Mouse (Mus musculus): ENCODE measurements at regions not wholly inside any gene's neighbourhood (a gene's known extent, or its start where the extent isn't known, plus 50 kb on each side); places are given as distances from the start of the nearest gene placed in this dataset.

GRCm38 (mm10) chr1:185749251-185749650, 294.6 kb downstream of the Slc30a10 start:
- no peak for TF ChIP-seq POLR2A (IDR thresholded peaks at IDR 0.05; ENCODE audit: extremely low read depth, insufficient read depth, low read length)
- TF ChIP-seq CTCF (IDR thresholded peaks at IDR 0.05; ENCODE audit: low read depth, low read length) = no peak
- H3K36me3 ChIP-seq (ENCODE audit: control insufficient read depth, insufficient read depth, low read length) = no peaks in the 10 kb centered on the region
- H3K4me3 ChIP-seq (ENCODE audit: insufficient read depth, low read depth, low read length) = no peak overlapping the region
- no peaks in the 10 kb centered on the region for H3K27me3 ChIP-seq (ENCODE audit: control insufficient read depth, insufficient read depth, low read length)
- no peak for DNase-seq (ENCODE audit: extremely low read depth, low read depth, low spot score)
- H3K4me1 ChIP-seq (ENCODE audit: control insufficient read depth, insufficient read depth, low read length) = no peaks in the 10 kb centered on the region
- H3K27ac ChIP-seq (replicated peaks; ENCODE audit: insufficient read depth, low read depth, low read length) = no peak overlapping the region
- no peak overlapping the region for H3K9ac ChIP-seq (ENCODE audit: low read depth, low read length)
- 64% methylated on average over 2 of the region's 2 CpGs for WGBS
- H3K79me2 ChIP-seq (ENCODE audit: control insufficient read depth, insufficient read depth, low read length) = no peaks in the 10 kb centered on the region

- DNase-seq (ENCODE audit: extremely low read depth, low read depth, low spot score) = no peak
These were observed 300.0 kb downstream of the Slc30a10 start for GRCm38 (mm10) chr1:185754486-185755290.

GRCm38 (mm10) chr1:185757376-185757775, 302.7 kb downstream of the Slc30a10 start:
- no peaks in the 10 kb centered on the region for H3K4me1 ChIP-seq (ENCODE audit: control insufficient read depth, insufficient read depth, low read length)
- H3K9ac ChIP-seq (ENCODE audit: low read depth, low read length) = no peak overlapping the region
- TF ChIP-seq CTCF (IDR thresholded peaks at IDR 0.05; ENCODE audit: low read depth, low read length) (no peak), POLR2A (IDR thresholded peaks at IDR 0.05; ENCODE audit: extremely low read depth, insufficient read depth, low read length) (no peak)
- no peak overlapping the region for H3K27ac ChIP-seq (replicated peaks; ENCODE audit: insufficient read depth, low read depth, low read length)
- 76% methylated on average over 2 of the region's 2 CpGs for WGBS
- no peak for DNase-seq (ENCODE audit: extremely low read depth, low read depth, low spot score)
- no peak overlapping the region for H3K4me3 ChIP-seq (ENCODE audit: insufficient read depth, low read depth, low read length)
- no peaks in the 10 kb centered on the region for H3K27me3 ChIP-seq (ENCODE audit: control insufficient read depth, insufficient read depth, low read length)
- no peaks in the 10 kb centered on the region for H3K79me2 ChIP-seq (ENCODE audit: control insufficient read depth, insufficient read depth, low read length)
- H3K36me3 ChIP-seq (ENCODE audit: control insufficient read depth, insufficient read depth, low read length) = no peaks in the 10 kb centered on the region

More at GRCm38 (mm10) chr1:185754486-185755290, 300.0 kb downstream of the Slc30a10 start:
- Histone ChIP-seq H3K27me3 (ENCODE audit: control insufficient read depth, insufficient read depth, low read length) (no peaks in the 10 kb centered on the region), H3K4me3 (ENCODE audit: insufficient read depth, low read depth, low read length) (no peak overlapping the region), H3K9ac (ENCODE audit: low read depth, low read length) (no peak overlapping the region), H3K27ac (replicated peaks; ENCODE audit: insufficient read depth, low read depth, low read length) (no peak overlapping the region), H3K79me2 (ENCODE audit: control insufficient read depth, insufficient read depth, low read length) (no peaks in the 10 kb centered on the region), H3K4me1 (ENCODE audit: control insufficient read depth, insufficient read depth, low read length) (no peaks in the 10 kb centered on the region), H3K36me3 (ENCODE audit: control insufficient read depth, insufficient read depth, low read length) (no peaks in the 10 kb centered on the region)
- WGBS = 77% methylated on average over 13 of the region's 13 CpGs
- TF ChIP-seq CTCF (IDR thresholded peaks at IDR 0.05; ENCODE audit: low read depth, low read length) (peak; percentile 35), POLR2A (IDR thresholded peaks at IDR 0.05; ENCODE audit: extremely low read depth, insufficient read depth, low read length) (no peak)

GRCm38 (mm10) chr1:185774202-185774601, 319.6 kb downstream of the Slc30a10 start:
- Histone ChIP-seq H3K27me3 (ENCODE audit: control insufficient read depth, insufficient read depth, low read length) (no peaks in the 10 kb centered on the region), H3K27ac (replicated peaks; ENCODE audit: insufficient read depth, low read depth, low read length) (no peak overlapping the region), H3K79me2 (ENCODE audit: control insufficient read depth, insufficient read depth, low read length) (no peaks in the 10 kb centered on the region), H3K36me3 (ENCODE audit: control insufficient read depth, insufficient read depth, low read length) (no peaks in the 10 kb centered on the region), H3K4me1 (ENCODE audit: control insufficient read depth, insufficient read depth, low read length) (no peaks in the 10 kb centered on the region), H3K4me3 (ENCODE audit: insufficient read depth, low read depth, low read length) (no peak overlapping the region), H3K9ac (ENCODE audit: low read depth, low read length) (no peak overlapping the region)
- DNase-seq (ENCODE audit: extremely low read depth, low read depth, low spot score) = no peak
- TF ChIP-seq CTCF (IDR thresholded peaks at IDR 0.05; ENCODE audit: low read depth, low read length) = no peak
- TF ChIP-seq POLR2A (IDR thresholded peaks at IDR 0.05; ENCODE audit: extremely low read depth, insufficient read depth, low read length) = no peak
- WGBS = 59% methylated on average over 3 of the region's 3 CpGs

GRCm38 (mm10) chr1:185779604-185780003, 325.0 kb downstream of the Slc30a10 start:
- Histone ChIP-seq H3K9ac (ENCODE audit: low read depth, low read length) (no peak overlapping the region), H3K27me3 (ENCODE audit: control insufficient read depth, insufficient read depth, low read length) (no peaks in the 10 kb centered on the region), H3K27ac (replicated peaks; ENCODE audit: insufficient read depth, low read depth, low read length) (no peak overlapping the region), H3K79me2 (ENCODE audit: control insufficient read depth, insufficient read depth, low read length) (no peaks in the 10 kb centered on the region), H3K4me3 (ENCODE audit: insufficient read depth, low read depth, low read length) (no peak overlapping the region), H3K4me1 (ENCODE audit: control insufficient read depth, insufficient read depth, low read length) (no peaks in the 10 kb centered on the region), H3K36me3 (ENCODE audit: control insufficient read depth, insufficient read depth, low read length) (no peaks in the 10 kb centered on the region)
- WGBS = 89% methylated on average over 4 of the region's 4 CpGs
- no peak for TF ChIP-seq POLR2A (IDR thresholded peaks at IDR 0.05; ENCODE audit: extremely low read depth, insufficient read depth, low read length)
- TF ChIP-seq CTCF (IDR thresholded peaks at IDR 0.05; ENCODE audit: low read depth, low read length) = no peak
- no peak for DNase-seq (ENCODE audit: extremely low read depth, low read depth, low spot score)

- H3K4me1 ChIP-seq (ENCODE audit: control insufficient read depth, insufficient read depth, low read length) = no peaks in the 10 kb centered on the region
- TF ChIP-seq CTCF (IDR thresholded peaks at IDR 0.05; ENCODE audit: low read depth, low read length) (no peak), POLR2A (IDR thresholded peaks at IDR 0.05; ENCODE audit: extremely low read depth, insufficient read depth, low read length) (no peak)
- no peaks in the 10 kb centered on the region for H3K27me3 ChIP-seq (ENCODE audit: control insufficient read depth, insufficient read depth, low read length)
- H3K9ac ChIP-seq (ENCODE audit: low read depth, low read length) = no peak overlapping the region
- H3K4me3 ChIP-seq (ENCODE audit: insufficient read depth, low read depth, low read length) = no peak overlapping the region
- DNase-seq (ENCODE audit: extremely low read depth, low read depth, low spot score) = no peak
- WGBS = 93% methylated on average over 3 of the region's 3 CpGs
- H3K79me2 ChIP-seq (ENCODE audit: control insufficient read depth, insufficient read depth, low read length) = no peaks in the 10 kb centered on the region
- H3K27ac ChIP-seq (replicated peaks; ENCODE audit: insufficient read depth, low read depth, low read length) = no peak overlapping the region
- no peaks in the 10 kb centered on the region for H3K36me3 ChIP-seq (ENCODE audit: control insufficient read depth, insufficient read depth, low read length)
These were observed 315.0 kb downstream of the Lyplal1 start for GRCm38 (mm10) chr1:185802156-185802555.

Data from liver, adult 2 months (tissue).